Mouse (Mus musculus) brain, embryonic 18.5 days (tissue): ENCODE results near the gene Emx2.

ENCODE experiments used
- DNase-seq: peaks from one replicate; pipeline ENCODE4 v3.0.0-alpha.2; 2012; ENCODE audit warnings: low read depth, low spot score

Emx2 gene

GRCm38 (mm10) chr19:59462459-59463292 is 4.5 kb downstream of the Emx2 start:
- no peak for DNase-seq

- DNase-seq = no peak
Observed at GRCm38 (mm10) chr19:59463842-59464443, 5.8 kb downstream of the Emx2 start.

GRCm38 (mm10) chr19:59465281-59465680 is 7.1 kb downstream of the Emx2 start:
- no peak for DNase-seq

GRCm38 (mm10) chr19:59465751-59466410 is 7.7 kb downstream of the Emx2 start:
- DNase-seq = no peak

GRCm38 (mm10) chr19:59466417-59466937 is 8.3 kb downstream of the Emx2 start:
- DNase-seq = no peak

GRCm38 (mm10) chr19:59467016-59467412 is 8.8 kb downstream of the Emx2 start:
- no peak for DNase-seq

- DNase-seq = no peak
Observed at GRCm38 (mm10) chr19:59467413-59468064, 9.4 kb downstream of the Emx2 start.

- no peak for DNase-seq
Observed at GRCm38 (mm10) chr19:59468065-59468810, 10.1 kb downstream of the Emx2 start.

- no peak for DNase-seq
Observed at GRCm38 (mm10) chr19:59469035-59469949, 11.1 kb downstream of the Emx2 start.

- DNase-seq = no peak
Observed at GRCm38 (mm10) chr19:59470074-59470630, 12.0 kb downstream of the Emx2 start.

GRCm38 (mm10) chr19:59470913-59471312 is 12.7 kb downstream of the Emx2 start:
- no peak for DNase-seq

- DNase-seq = no peak
Observed at GRCm38 (mm10) chr19:59472844-59473243, 14.7 kb downstream of the Emx2 start.

GRCm38 (mm10) chr19:59479912-59480311 is 21.7 kb downstream of the Emx2 start:
- DNase-seq = no peak

- DNase-seq = no peak
Observed at GRCm38 (mm10) chr19:59480563-59480962, 22.4 kb downstream of the Emx2 start.

GRCm38 (mm10) chr19:59492258-59492657 is 34.1 kb downstream of the Emx2 start:
- no peak for DNase-seq

- DNase-seq = no peak
Observed at GRCm38 (mm10) chr19:59496832-59497231, 38.7 kb downstream of the Emx2 start.

GRCm38 (mm10) chr19:59508896-59509295 is 50.7 kb downstream of the Emx2 start:
- DNase-seq = no peak

- no peak for DNase-seq
Observed at GRCm38 (mm10) chr19:59513181-59513580, 55.0 kb downstream of the Emx2 start.
